Mouse (Mus musculus) CH12.LX (cell line): ENCODE results near the gene Cables2. TPM values are rescaled to one million over a fixed set of nuclear protein-coding genes. Genes with fewer than 3 reads are reported as not detected.

Experiments
- DNase-seq: peaks from one replicate; pipeline ENCODE4 v3.0.0-alpha.2; 2013; ENCODE audit errors: extremely low read depth
- H3K27ac ChIP-seq: 2 replicates; pipeline ENCODE4 v1.5.1; 2012; ENCODE audit warnings: low read depth, mild to moderate bottlenecking, control low read depth, moderate library complexity; ENCODE audit not compliant: insufficient read depth
- H3K27me3 ChIP-seq: replicated peaks from 2 replicates; pipeline ENCODE3; 2012; ENCODE audit warnings: inconsistent platforms
- H3K36me3 ChIP-seq, 2 experiments: replicated peaks in 1 of 2; 2 replicates each; pipeline versions ENCODE3 to v1.6.1; 2012; ENCODE audit warnings: inconsistent platforms in 1 of 2, low read length in 1 of 2, mild to moderate bottlenecking in 1 of 2, mixed read lengths in 1 of 2, moderate library complexity in 1 of 2; ENCODE audit not compliant: control insufficient read depth in 1 of 2, insufficient read depth in 1 of 2
- H3K4me1 ChIP-seq, 2 experiments: 2 replicates each; pipeline ENCODE4 v1.6.1; 2012; ENCODE audit warnings: inconsistent platforms in 1 of 2, moderate library complexity in 1 of 2; ENCODE audit not compliant: insufficient read depth in 2 of 2, control insufficient read depth in 1 of 2
- H3K4me2 ChIP-seq: 2 replicates; pipeline ENCODE4 v1.6.1; 2012; ENCODE audit warnings: low read depth, mild to moderate bottlenecking, control low read depth; ENCODE audit not compliant: poor library complexity, insufficient read depth, severe bottlenecking
- H3K4me3 ChIP-seq, 3 experiments: fragments of 150-350 bp in 1 of 3; sonication (generic) in 1 of 3; replicated peaks in 1 of 3; 2 replicates each; pipeline versions ENCODE3 to v1.5.1; 2011 to 2012; ENCODE audit warnings: low read depth in 2 of 3, low read length in 2 of 3, mild to moderate bottlenecking in 2 of 3, moderate library complexity in 2 of 3, control low read depth in 1 of 3, improper control_type of control experiment in 1 of 3, inconsistent platforms in 1 of 3, mixed read lengths in 1 of 3; ENCODE audit not compliant: poor library complexity in 1 of 3
- H3K79me2 ChIP-seq: replicated peaks from 2 replicates; pipeline ENCODE4 v1.6.1; 2012; ENCODE audit warnings: mild to moderate bottlenecking, moderate library complexity; ENCODE audit not compliant: control insufficient read depth, poor library complexity, insufficient read depth, severe bottlenecking; ENCODE audit errors: extremely low read depth
- H3K9ac ChIP-seq: 2 replicates; pipeline ENCODE4 v1.6.1; 2012; ENCODE audit warnings: low read depth, mild to moderate bottlenecking, control low read depth, moderate library complexity; ENCODE audit not compliant: insufficient read depth
- H3K9me3 ChIP-seq: replicated peaks from 2 replicates; pipeline ENCODE3; 2012; ENCODE audit warnings: low read length, inconsistent platforms, mixed read lengths
- CHD2 ChIP-seq: IDR thresholded peaks from 2 replicates; pipeline ENCODE4 v1.6.1; 2011; ENCODE audit warnings: low read length, improper control_type of control experiment
- E2F4 ChIP-seq: IDR thresholded peaks from 2 replicates; pipeline ENCODE4 v1.6.1; 2011; ENCODE audit warnings: low read depth, low read length, improper control_type of control experiment; ENCODE audit not compliant: insufficient replicate concordance
- GABPA ChIP-seq: IDR thresholded peaks from 2 replicates; pipeline ENCODE4 v1.6.1; 2012; ENCODE audit warnings: low read depth, low read length, improper control_type of control experiment, inconsistent platforms; ENCODE audit not compliant: insufficient replicate concordance
- HCFC1 ChIP-seq: IDR thresholded peaks from 2 replicates; pipeline ENCODE4 v1.6.1; 2012; ENCODE audit warnings: low read depth, mild to moderate bottlenecking, inconsistent platforms, low read length, improper control_type of control experiment
- JUN ChIP-seq: IDR thresholded peaks from 2 replicates; pipeline ENCODE4 v1.6.1; 2011; ENCODE audit warnings: low read depth, mild to moderate bottlenecking, low read length, improper control_type of control experiment, moderate library complexity; ENCODE audit not compliant: insufficient read depth
- MAFK ChIP-seq: IDR thresholded peaks from 2 replicates; pipeline ENCODE4 v1.6.1; 2011; ENCODE audit warnings: low read length, improper control_type of control experiment; ENCODE audit not compliant: insufficient replicate concordance
- MAX ChIP-seq: IDR thresholded peaks from 2 replicates; pipeline ENCODE4 v1.6.1; 2011; ENCODE audit warnings: low read length, improper control_type of control experiment
- MXI1 ChIP-seq: IDR thresholded peaks from 2 replicates; pipeline ENCODE4 v1.6.1; 2011; ENCODE audit warnings: mild to moderate bottlenecking, low read depth, low read length, improper control_type of control experiment
- MYC ChIP-seq: IDR thresholded peaks from 2 replicates; pipeline ENCODE4 v1.6.1; 2011; ENCODE audit warnings: low read depth, mild to moderate bottlenecking, improper control_type of control experiment, low read length
- PAX5 ChIP-seq: IDR thresholded peaks from 2 replicates; pipeline ENCODE4 v1.6.1; 2012; ENCODE audit warnings: low read length, inconsistent platforms, mixed read lengths
- POLR2AphosphoS2 ChIP-seq: IDR thresholded peaks from 2 replicates; pipeline ENCODE4 v1.6.1; 2011; ENCODE audit warnings: low read depth, low read length, improper control_type of control experiment
- SMC3 ChIP-seq: IDR thresholded peaks from 2 replicates; pipeline ENCODE4 v1.6.1; 2011; ENCODE audit warnings: low read depth, low read length, improper control_type of control experiment
- TBP ChIP-seq: conservative IDR thresholded peaks from 2 replicates; pipeline ENCODE4 v1.6.1; 2011; ENCODE audit warnings: low read depth, low read length, improper control_type of control experiment
- USF1 ChIP-seq: IDR thresholded peaks from 2 replicates; pipeline ENCODE4 v1.6.1; 2014; ENCODE audit warnings: low read depth, mild to moderate bottlenecking, inconsistent platforms, low read length, improper control_type of control experiment
- USF2 ChIP-seq: conservative IDR thresholded peaks from 2 replicates; pipeline ENCODE4 v1.6.1; 2011; ENCODE audit warnings: low read depth, low read length, improper control_type of control experiment
- ZMIZ1 ChIP-seq: IDR thresholded peaks from 2 replicates; pipeline ENCODE4 v1.6.1; 2012; ENCODE audit warnings: low read depth, mild to moderate bottlenecking, inconsistent platforms, low read length, improper control_type of control experiment
- ZNF384 ChIP-seq: IDR thresholded peaks from 2 replicates; pipeline ENCODE4 v1.6.1; 2012; ENCODE audit warnings: low read depth, low read length, improper control_type of control experiment, inconsistent platforms
- dilution Hi-C: fragments of 300-500 bp; cut with MboI; formaldehyde crosslinking; loops from 2 replicates; pipeline ENCODE4 v1.14.3; 2020; ENCODE audit warnings: low sequenced_read_pairs; ENCODE audit not compliant: extremely low pct_unique_long_range_greater_than_20kb, extremely low pct_ligation_motif_present
- in situ Hi-C: fragments of 300-500 bp; cut with MboI; formaldehyde crosslinking; loops from 3 replicates; pipeline ENCODE4 v1.14.3; 2019; ENCODE audit warnings: low sequenced_read_pairs, low pct_ligation_motif_present, low pct_unique_long_range_greater_than_20kb, mixed read lengths
- polyA plus RNA-seq: library from polyadenylated mRNA; unstranded; fragments of >175 nt; gene quantifications from 2 replicates; pipeline ENCODE4 v1.2.1, GENCODE M21; 2012; ENCODE audit warnings: low read depth; ENCODE audit not compliant: insufficient read length
- total RNA-seq, 2 experiments: library from RNA; depleted of rRNA; stranded (reverse); fragments of 300-350 nt in 1 of 2; fragments of >200 nt in 1 of 2; gene quantifications; 2 replicates each; pipeline ENCODE4 v1.2.3; 2012 to 2014

Cables2 gene
- total and polyA plus RNA-seq, 3 experiments: 13.0 to 29.9 (median 17.2) TPM

DNA sequence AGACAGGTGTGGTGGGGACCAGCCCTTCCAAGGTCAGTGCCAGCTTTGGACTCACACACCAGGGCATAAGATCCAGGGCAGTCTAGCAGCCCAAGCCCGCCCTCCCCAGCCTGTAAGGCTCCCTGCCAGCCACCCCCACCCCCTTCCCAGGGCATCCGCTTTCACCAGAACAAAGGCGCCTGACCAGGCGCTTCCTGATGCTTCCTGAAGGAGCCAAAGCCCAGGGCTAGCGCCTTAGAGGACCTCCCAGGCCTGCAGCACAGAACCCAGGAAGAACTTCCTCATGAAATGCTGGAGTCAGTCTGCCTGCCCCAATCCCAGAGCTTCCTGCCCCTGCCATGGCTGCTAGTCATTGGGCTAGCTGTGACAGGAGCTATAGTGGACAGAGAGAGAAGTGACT, 54.6 kb downstream of the Cables2 start:
- Histone ChIP-seq H3K4me2 (no peak overlapping the region), H3K79me2 (no peaks in the 10 kb centered on the region), H3K9ac (no peak overlapping the region), H3K36me3 (no peaks in the 10 kb centered on the region), H3K27ac (no peak overlapping the region), H3K9me3 (no peaks in the 10 kb centered on the region)
- no peak for DNase-seq
- TF ChIP-seq E2F4 (no peak), TBP (no peak), ZNF384 (no peak), ZMIZ1 (no peak), USF1 (no peak), SMC3 (no peak)
- TF ChIP-seq, all 38 proteins: peak for 0
- H3K4me3 ChIP-seq: no peak overlapping the region
- dilution Hi-C loops (no loop called here), in situ Hi-C loops (no loop called here)
- peaks cover 0 to 3% of the 10 kb centered on the region in 2 experiments; a peak in 2 of 4 replicates for H3K4me1 ChIP-seq
- peaks cover 81% of the 10 kb centered on the region for H3K27me3 ChIP-seq

- Histone ChIP-seq H3K4me1 (peaks cover 0 to 3% of the 10 kb centered on the region in 2 experiments; a peak in 2 of 4 replicates), H3K4me2 (no peak overlapping the region), H3K4me3 (no peak overlapping the region), H3K36me3 (no peaks in the 10 kb centered on the region), H3K9ac (no peak overlapping the region), H3K27ac (no peak overlapping the region), H3K79me2 (no peaks in the 10 kb centered on the region), H3K27me3 (peaks cover 80% of the 10 kb centered on the region), H3K9me3 (no peaks in the 10 kb centered on the region)
- in situ Hi-C loops (no loop called here), dilution Hi-C loops (no loop called here)
- TF ChIP-seq MAFK (no peak), MYC (no peak), ZNF384 (no peak), POLR2AphosphoS2 (no peak), PAX5 (no peak), HCFC1 (no peak), GABPA (no peak), MXI1 (no peak), JUN (no peak), CHD2 (no peak), MAX (no peak), USF2 (no peak), TBP (no peak)
- DNase-seq: no peak
Observed at GRCm38 (mm10) chr2:180218241-180218640, 55.1 kb downstream of the Cables2 start.
